Mouse (Mus musculus): ENCODE data around the gene Sipa1l3.

Sipa1l3 gene

DNA sequence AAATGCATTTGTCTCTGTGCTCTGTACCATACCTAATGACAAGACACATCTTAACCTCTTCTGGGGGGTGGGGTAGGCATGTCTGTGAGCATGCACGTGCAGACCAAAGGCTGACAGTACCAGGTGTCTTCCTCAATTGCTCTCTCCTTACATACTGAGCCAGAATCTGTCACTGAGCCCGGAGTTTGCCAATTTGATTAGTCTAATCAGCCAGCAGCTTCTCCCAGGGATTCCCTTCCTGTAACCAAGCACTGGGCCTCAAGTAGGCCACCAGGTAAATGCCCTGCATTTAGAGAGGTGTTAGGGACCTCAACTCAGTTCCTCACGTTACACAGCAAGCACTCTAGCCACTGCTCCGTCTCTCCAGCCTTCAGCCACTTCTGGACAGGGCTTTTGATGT is 38.3 kb downstream of the Sipa1l3 start:
- no peak for DNase-seq (ENCODE audit: low read depth, low spot score)

DNA sequence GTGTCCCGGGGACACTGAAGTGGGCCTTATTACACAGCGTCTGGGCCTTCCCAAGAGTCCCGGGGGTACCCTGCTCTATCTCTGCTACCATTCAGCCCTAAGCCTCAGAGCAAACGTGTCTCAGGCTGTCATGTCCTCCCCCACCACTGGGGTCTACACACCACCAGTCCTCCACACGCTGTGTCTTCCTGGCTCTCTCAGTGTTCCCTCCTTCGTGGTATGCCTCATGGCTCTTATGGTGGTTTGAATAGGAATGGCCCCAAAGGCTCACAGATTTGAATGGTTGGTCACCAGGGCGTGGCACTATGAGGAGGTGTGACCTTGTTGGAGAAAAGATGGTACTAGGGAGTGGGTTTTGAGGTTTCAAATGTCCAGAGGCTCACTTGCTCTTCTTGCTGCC is 43.4 kb downstream of the Sipa1l3 start:
- DNase-seq (ENCODE audit: low read depth, low spot score) = no peak

DNA sequence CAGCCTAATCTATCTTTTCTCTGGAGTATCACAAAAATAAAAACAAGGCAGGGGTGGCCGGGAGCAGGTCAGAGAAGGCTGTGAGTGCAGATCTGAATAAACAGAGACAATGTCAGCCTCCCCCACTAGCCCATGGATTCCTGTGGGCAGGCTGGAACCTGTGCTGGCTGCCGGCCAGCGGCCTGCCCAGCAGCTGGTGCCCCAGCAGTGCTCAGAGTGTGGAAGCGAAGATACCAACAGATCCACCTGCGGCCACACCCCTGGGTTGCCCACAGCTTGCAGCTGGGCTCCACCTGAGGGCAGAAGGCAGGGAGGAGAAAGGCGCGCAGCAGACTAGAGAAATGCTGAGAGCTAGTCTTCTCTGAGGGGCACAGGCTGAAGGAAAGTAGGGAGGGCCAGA is 47.1 kb downstream of the Sipa1l3 start:
- no peak for DNase-seq (ENCODE audit: low read depth, low spot score)

DNA sequence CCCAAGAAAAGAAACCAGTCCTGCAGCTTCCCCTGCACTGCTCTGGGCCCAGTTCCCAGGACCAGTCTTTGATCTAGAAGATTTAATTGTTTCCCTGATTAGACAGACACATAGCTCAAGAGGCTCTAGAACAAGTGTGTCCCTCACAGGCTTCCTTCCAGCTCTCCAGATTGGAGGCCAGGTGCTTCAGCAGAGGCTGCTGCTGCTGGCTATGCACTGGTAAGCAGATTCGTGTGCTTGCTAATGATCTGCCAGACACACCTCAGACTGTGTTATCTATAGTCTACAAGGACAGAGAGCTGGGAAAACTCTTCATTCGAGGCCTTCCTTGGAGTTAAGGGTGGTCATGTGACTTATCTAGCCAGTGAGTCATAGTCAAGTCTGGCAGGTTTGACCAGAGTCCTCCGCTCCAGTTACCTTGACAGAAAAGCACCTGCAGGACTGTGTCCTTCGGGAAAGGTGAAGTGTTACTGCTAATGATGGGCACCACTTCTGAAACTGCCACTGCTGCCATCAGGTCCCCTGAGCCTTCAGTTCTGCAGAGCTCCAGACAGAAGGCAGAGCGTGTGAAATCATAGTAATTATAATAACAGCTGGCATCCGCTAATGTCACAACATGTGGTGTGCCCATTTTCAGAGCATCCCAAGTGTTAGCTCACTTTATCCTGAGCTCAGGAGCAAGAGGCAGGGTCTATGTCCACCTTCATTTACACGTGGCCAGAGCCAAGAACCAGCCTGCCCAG is 48.7 kb downstream of the Sipa1l3 start:
- DNase-seq (ENCODE audit: low read depth, low spot score) = no peak

DNA sequence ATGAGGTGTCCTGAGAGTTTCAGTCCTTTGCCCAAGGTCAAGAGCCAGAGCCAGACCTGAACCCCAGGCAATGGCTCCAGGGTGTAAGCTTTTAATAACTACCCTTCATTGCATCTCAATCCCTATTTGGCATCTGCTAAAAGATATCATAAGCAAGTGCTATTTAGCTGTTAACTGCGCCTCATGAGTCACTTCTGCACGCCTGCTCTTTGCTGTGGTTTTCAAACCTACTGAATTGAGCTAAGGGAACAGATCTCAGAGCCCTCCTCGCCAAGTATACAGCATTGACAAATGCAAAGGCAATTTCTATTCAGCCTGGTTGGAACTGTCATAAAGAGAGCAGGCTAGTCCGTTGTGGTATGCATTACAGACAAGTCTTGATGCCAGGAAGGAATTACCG is 49.8 kb downstream of the Sipa1l3 start:
- DNase-seq (ENCODE audit: low read depth, low spot score) = no peak

DNA sequence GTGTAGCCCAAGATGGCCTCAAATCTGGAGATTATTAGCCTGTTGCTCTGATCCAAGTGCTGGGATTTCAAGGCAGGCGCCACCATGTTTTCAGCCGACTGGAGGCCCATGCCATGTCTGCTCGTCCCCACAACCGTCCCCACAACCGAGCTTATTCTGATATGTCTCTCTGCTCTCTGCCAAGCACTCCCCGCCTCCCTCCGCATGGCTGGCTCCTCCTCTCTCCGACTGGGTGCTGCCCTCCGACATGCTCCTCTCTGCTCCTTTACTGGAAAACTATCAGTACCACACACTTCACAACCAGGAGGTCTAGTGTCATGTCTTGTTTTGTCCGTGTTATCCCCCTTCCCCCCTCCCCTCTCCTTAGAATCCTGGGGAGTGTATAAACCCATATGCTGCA is 51.9 kb downstream of the Sipa1l3 start:
- no peak for DNase-seq (ENCODE audit: low read depth, low spot score)

DNA sequence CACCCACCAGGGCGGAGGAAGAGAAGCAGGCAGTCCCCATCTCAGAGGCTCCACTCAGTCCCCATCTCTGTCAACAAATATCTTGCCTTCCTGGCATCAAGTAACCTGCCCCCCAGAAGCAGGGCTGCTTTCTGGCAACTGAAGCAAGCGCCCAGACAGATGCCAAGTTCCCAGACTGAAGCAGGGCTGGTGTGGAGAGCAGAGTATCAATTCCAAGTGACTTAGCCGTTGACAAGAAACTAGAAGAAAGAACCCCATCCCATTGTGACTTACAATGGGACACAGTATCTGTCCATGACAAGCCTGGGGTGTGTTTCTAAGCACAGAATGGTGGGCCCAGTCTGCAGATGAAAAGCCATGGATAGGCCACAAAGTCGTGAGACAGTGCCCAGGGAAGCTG is 52.7 kb downstream of the Sipa1l3 start:
- no peak for DNase-seq (ENCODE audit: low read depth, low spot score)

DNA sequence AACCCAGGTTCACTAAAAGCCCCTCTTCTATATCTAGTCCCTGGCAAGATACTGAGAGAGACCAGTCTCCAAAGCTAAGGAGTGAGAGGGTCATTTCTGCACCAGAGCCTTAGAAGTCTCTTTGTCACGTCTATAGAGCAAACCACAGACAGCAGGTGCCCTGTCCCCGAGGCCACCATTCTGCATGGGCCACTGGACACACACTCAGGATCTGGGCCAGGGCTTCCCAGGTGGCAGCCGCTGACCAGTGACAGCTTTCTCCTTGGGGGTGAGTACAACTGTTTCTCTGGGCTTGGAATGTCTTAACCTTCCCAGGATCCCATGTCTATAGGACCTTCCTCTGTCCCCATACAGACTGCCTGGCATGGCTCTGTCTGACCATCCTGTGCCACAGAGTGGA is 55.6 kb downstream of the Sipa1l3 start:
- DNase-seq (ENCODE audit: low read depth, low spot score) = no peak

DNA sequence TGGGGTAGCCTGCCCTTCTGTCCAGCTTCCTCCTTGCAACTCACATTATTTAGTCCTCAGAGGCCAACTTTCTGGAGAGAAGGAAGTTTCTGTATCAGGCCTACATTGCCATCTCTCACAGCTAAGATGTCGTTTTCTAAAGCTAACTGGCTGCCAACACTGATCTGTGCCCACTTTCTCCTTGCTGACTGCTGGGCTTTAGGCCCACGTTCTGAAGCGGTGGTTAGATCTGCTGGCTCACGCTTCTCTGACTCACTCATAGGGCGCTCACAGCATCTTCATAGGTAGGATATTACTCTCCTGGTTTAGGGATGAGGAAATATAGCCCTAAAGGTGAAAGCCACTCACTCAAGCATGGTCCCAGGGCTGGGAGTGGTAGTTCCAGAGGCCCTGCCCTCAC is 56.3 kb downstream of the Sipa1l3 start:
- DNase-seq (ENCODE audit: low read depth, low spot score) = no peak

DNA sequence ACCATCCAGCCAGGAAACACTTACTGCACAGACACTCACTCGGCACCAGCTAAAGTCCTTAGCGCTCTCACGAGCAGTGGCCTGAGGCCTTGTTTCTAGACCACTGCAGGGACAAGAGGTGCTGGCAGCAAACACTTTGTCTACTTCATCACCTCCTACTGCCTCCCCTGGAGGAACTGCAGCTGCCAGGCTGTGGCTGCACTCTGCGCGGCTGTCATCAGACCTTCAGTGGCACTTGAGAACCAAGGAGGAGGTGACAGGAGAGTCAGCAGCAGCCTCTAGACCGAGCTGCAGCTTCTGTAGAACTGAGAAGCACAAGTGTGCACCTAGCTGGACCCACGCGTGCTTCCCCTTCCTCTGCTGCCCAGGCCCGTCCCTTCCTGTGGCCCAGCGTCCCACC is 56.9 kb downstream of the Sipa1l3 start:
- DNase-seq (ENCODE audit: low read depth, low spot score) = no peak

DNA sequence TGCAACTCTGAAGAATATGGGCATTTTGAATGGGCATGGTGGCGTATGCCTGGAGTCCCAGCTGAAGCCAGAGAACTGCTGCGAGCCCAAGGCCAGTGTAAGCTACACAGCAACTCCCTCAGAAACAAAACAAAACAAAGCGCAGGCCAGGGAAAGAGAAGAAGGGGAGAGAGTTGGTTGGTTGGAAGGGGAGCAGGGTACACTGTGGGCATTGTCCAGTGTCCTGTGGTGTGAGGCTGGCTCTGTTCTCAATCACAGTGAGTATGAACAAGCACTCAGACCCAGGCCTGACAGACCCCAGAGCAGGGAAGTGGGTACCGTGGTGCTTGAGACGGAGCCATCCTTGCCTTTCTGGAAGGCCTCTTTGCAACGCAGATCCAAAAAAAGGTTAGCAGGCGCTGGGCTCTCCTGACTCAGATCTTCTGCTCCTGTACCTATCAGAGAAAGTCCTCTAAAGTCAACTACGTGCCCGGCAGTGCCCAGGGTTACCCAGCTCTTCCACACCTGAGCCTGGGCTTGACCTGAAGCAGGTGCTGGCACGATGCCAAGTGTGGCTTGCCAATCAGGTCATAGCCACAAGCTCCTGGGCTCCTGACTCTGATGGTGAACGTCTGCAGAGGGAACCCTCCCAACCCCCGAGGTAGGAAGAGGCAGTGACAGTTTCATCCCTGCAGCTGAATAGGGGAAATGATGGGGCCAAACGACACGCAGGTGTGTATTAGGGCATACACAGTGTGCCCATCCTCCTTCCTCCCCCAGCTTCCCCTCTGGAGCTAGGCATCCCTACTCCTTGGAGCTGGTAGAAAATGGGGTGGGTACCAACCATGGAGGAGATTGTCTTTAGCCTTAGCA is 59.3 kb downstream of the Sipa1l3 start:
- no peak for DNase-seq (ENCODE audit: low read depth, low spot score)

DNA sequence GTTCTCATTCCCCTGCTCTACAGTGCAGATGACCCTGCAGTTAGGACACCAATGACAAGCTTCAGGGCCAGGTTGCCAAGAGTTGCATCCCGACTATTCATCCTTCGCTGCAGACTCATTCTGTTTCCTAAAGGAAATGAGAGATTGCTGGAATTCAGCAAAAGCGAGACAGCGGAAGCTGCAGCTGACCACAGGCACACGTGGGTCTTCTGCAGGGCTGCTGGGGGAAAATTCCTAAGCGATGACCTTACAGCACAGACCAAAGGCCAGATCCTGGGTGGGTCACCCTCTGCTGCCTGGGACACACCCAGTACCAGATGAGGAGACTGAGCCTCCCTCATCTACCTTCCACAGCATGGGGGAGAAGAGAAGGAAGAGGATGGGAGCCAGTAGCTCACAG is 60.7 kb downstream of the Sipa1l3 start:
- DNase-seq (ENCODE audit: low read depth, low spot score) = no peak

DNA sequence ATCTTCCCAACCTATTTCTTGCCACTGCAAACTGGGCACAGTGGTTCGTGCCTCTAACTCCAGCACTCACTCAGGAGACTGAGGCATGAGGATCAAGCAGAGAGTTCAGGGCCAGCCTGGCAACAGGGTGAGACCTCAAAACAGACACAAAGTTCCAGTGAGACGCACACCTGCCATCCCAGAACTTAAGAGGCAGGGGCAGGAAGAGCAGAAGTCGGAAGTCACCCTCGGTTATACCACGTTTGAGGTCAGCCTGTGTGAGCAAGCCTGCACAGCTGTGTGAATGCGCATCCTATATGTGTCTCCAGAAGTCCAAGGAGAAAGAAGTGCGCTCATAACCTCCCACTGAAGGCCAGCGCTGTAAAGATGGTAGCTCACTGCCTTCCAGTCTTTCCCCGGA is 61.7 kb downstream of the Sipa1l3 start:
- no peak for DNase-seq (ENCODE audit: low read depth, low spot score)

DNA sequence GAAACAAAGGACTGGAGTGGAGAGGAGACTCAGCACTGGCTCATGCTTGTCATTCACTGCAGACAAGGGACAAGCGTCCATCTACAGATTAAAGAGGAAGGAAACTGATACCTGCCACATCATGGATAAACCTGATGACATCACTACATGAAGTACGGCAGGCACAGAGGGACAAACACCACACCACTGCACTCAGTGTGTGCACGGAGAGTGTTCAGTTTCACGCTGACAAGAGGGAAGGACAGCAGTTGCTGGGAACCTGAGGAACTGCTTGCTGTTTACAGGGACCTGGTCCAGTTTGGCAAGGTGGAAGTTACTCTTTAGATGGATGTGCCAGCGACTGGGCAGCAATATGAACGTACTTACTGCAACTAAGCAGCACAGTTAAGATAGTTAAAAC is 62.9 kb downstream of the Sipa1l3 start:
- no peak for DNase-seq (ENCODE audit: low read depth, low spot score)

DNA sequence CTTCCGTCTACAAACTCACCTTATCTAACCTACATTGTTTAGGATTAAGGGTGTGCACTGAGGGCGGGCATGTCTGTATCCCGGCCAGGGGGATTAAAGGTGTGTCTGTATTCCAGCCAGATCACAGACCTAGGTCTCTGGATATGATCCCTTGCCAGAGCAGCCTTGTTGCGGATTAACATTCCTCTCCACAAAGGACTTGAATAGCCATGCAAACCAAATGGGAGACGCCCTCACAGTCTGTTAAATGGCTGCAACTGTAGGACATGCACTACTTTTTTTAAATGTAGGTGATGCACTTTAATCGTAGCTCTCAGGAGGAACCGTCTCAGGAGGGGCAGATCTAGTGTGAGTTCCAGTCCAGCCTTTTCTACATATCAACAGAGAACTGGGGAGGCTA is 63.5 kb downstream of the Sipa1l3 start:
- no peak for DNase-seq (ENCODE audit: low read depth, low spot score)

DNA sequence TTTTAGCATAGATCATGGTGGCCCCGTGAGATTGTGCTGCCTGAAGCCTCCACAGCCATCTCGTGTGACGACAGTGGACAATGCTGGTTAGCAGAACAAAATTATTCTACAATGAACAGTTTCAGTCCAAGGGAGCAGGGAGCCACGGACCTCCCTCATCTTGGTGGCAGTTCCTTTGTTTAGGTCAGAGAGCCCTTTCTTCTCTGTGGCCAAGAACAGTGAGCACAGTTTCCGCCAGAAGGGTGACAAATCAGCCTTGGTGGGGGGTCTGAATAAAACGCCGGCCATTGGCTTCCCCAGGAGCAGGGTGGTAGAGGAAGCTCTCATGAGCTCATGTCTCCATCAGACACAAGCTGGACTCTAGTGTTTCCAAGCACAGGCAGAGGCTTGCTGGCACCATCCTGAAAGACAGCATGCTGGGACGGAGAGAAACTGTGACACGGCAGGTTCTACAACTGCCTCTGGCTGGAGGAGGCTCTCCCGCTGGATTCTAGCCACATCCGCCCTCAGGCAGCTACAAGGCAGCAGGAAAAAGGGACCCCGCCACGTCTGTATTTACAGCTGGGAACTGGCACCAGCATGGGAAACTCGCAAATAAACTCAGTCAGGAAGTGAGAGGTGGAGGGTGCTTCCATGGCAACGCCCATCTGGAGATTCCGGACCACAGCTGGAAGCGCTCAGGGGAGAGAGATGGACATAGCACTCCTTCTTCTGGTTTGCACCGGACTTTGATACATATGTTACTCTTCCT is 65.3 kb downstream of the Sipa1l3 start:
- no peak for DNase-seq (ENCODE audit: low read depth, low spot score)

DNA sequence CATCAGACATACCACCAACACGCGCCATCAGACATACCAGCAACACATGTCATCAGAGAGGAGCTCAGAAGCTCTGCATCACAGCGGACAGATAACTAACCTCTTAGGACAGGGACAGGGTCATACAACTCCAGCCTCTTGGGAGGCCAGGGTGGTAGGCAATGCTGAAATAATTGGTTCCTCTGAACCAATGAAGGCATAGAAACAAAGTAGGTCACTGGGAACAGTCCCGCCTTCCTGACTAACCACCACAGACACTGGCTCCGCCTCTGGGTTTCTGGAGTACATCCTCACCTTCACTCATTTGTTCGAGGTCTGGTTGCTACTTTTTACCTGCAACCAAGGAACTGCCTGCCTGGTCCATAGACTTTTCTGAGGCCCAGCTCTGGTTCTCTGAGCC is 66.1 kb downstream of the Sipa1l3 start:
- no peak for DNase-seq (ENCODE audit: low read depth, low spot score)

DNA sequence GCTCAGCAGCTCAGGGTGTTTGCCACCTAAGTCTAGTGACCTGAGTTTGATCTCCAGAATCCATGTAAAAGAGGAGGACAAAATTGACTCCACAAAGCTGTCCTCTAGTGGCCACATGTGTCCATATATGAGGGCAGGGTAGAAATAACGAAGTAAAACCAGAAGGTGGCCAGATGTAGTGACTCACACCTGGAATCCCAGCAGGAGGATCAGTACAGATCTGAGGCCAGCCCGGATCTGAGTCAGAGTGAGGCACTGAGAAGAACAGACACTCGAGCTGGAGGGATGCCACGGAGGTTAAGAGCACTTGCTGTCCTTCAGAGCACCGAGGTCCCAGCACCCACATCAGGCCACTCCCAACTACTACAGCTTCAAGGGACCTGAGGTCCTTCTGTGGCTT is 68.3 kb downstream of the Sipa1l3 start:
- DNase-seq (ENCODE audit: low read depth, low spot score) = no peak

DNA sequence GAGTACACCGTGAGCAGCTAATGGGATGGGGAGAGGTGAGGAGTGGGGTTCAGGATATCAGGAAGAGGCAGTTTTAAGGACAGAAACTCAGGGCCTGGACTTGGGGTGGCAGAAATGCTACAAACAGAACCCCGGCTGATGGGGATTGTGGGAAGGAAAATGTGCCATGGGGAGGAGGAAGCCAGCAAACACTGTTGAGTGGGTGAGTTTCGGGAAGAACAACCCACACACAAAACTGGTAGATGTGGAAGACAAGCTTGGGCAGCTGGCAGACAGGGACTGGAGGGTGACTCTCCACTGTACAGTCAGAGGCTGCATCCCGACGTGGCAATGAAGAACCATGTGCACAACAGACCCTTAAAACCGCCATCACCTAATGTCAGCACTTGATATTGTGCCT is 69.6 kb downstream of the Sipa1l3 start:
- DNase-seq (ENCODE audit: low read depth, low spot score) = no peak

DNA sequence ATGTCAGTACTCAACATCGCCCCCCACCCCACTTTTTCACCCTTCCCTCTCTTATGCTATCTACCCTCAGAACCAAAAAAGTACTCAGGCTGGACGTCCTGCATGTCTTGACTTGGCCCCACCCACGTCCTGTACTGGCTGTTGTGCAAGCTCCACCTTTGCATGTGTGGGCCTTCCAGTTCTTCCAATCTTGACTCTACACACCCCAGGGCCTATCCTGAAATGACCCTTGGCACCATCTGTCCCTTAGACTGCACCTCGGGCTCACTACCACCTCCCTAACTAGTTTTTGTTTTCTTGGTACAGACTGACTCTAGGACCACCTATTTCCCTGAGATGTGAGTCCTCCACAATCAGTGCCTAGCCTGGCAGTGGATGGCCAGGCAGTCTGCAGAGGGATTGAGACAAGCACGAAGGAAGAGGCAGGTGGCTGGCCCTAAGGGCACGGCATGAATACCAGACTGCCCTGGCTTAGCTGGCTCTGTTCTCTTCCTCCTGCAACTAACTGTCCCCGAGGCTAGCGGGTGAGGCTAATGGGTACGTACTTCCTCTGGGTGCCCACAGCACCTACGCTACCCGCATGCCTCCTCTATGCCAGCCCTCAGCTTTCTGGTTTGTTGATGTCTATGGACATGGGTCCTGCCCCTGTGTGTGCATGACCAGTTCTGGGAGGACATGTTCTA is 71.2 kb downstream of the Sipa1l3 start:
- DNase-seq (ENCODE audit: low read depth, low spot score) = no peak

DNA sequence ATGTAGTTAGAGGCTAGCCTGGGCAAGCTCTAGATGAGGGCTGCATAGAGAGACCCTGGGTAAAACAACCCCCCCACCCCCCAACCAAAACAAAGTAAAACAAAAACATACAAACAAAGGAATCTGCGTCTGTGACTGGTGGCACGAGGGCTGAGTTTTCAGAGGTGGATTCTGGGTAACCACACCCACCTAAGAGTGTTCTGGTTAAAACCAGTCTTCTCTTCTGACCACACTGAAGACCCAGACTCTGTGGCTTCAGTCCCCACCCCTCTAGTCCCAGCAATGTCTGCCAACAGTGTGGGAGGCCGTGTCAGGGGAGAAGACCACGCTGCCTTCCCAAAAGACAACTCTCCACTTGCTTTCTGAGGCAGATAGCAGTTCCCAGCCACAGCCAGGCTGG is 72.3 kb downstream of the Sipa1l3 start:
- DNase-seq (ENCODE audit: low read depth, low spot score) = no peak

DNA sequence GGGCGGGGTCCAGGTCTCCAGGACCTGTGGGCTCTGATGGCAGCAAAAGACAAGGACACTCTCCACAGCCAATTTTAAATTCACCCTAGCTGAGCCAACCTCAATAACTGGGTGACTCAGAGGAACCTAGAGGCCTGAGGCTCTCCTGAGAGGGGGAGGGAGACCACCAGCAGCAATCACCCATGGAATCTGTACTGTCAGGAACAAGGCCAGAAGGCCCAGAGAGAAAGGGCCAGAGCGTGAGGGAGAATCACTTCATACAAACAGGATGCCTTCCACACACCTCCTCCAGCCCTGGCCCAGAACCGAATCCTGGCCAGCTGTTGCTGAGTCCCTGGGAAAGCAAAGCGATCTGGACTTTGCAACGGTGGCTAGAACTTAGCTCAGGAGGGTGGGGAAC is 73.9 kb downstream of the Sipa1l3 start:
- no peak for DNase-seq (ENCODE audit: low read depth, low spot score)
